Mouse (Mus musculus): ENCODE data around the gene Fastk.

Gene Fastk

DNA sequence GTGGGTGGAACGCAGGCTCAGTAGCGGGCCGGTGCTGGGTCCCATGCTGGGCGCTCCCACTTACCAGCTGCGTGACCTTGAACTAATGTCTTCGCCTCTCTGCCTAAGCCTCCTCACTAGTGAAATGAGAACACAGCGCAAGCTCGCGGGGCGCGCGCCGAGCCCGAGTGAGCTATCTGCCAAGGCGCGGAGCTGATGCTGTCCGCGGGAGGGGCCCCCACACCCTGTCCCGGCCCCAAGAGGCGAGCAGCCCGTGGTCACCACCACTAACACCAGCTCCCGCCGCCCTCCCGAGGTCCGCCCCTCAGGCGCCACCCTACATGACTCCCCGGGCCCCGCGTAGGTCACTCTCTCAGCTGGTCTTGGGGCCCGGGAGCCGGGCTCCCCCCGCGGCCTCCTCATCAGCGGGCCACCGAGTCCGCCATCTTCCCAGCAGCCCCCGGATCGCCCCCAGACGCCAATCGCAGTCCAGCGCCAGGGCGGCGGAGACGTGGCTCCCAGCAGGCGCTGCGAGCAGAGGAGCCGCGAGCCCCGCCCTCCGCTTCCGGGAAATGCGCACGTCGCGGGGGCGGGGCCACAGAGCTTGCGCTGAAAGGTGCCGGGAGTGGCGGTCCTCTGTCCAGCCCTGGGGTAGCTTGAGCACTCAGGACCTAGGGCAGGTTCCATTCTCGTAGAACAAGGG, at the start of gene Fastk:
Fastk (minus strand) TSS at position 542 of the 682 bp plus-strand sequence.
- DNase-seq (ENCODE audit: low read depth), result peak; percentile 96

DNA sequence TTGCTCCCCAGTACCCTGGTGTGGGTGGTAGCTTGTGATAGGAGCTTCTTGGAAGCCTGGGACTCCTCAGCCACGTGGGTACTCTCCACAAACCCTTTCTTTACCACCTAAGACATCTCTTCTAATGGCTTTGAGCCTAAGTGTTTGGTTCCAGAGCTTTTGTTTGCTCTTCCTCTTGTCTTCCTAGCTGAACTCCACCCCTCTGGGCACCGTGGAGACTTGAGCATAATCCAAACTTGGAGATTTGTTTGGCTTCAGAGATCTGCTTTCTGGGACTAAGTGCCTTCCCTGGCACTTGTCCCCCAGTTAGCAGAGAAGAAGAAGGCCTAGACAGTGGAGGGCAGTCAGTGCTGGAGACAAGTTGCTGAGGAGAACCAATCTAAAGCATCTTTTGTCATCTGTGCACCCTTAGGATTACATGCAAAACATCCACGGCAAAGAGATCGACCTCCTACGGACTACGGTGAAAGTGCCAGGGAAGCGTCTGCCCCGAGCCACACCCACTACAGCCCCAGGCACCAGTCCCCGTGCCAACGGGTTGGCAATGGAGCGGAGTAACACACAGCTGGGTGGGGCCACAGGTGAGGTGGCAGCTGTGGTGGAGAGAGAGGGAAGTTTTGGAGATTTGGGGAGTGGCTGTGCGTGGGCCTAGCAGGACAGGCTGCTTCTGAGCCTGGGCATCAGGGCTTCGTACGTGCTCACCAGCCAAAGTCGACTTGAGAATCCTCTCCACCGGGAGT, 47.6 kb upstream of the Fastk start:
- no peak for DNase-seq (ENCODE audit: low read depth)

- no peak for DNase-seq (ENCODE audit: low read depth)
Observed at GRCm38 (mm10) chr5:24490413-24490920, 45.4 kb upstream of the Fastk start.

DNA sequence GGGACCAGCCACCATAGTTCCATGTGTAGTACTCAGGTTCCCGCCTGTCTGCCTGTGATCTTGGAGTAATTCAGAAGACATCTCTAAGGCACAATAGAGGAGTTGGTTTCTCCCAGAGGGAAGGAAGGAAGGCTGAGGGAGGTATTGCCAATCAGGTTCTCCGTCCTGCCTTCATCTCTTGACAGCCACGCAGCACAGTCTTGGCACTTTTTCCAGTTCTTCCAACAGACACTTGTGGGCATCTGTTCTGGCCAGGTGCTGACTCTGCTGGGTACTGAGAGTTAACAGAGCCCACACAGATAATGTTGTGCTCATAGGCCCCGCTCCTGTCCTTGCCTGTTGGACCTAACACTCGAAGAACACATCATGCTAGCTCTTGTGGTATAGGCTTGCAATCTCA, 41.7 kb upstream of the Fastk start:
- DNase-seq (ENCODE audit: low read depth), result no peak

DNA sequence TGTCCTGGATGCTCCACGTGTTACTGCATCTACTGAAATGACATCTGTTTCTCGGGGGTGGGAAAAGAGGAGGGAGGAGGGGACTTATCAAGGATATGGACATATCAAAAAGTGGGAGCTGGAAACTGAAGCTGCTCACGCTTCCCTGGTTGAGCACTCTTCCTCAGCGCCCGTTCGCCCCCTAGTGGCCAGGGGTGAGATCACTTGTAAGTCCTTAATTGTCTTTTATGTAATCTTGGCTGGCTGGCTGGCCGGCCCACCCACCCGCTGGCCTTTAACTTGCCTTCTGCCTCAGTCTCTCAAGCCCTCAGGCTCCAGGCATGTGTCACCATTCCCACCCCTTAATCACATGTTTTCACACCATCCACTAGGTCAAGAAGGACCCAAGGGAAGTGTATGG, 41.0 kb upstream of the Fastk start:
- DNase-seq (ENCODE audit: low read depth), result peak; percentile 84

DNA sequence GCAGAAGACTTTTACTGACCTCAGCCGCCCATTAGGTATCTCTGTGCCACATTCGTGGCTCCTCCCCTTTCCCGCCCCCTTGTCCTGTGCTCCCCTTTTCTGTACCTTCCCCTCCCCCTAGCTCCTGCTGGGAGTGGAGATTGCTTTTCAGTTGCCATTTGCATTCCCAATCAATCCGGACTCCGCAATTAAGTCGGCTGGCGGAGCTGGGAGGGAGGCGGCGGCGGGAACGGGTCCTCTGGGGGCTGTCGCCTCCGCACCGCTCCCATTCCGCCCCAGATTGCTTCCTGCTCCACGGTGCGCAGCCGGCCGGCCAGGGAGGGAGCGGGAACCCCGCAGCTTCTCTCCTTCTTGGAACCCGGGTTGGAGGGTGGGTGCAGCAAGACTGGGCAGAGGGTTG, 39.9 kb upstream of the Fastk start:
- DNase-seq (ENCODE audit: low read depth), result no peak

DNA sequence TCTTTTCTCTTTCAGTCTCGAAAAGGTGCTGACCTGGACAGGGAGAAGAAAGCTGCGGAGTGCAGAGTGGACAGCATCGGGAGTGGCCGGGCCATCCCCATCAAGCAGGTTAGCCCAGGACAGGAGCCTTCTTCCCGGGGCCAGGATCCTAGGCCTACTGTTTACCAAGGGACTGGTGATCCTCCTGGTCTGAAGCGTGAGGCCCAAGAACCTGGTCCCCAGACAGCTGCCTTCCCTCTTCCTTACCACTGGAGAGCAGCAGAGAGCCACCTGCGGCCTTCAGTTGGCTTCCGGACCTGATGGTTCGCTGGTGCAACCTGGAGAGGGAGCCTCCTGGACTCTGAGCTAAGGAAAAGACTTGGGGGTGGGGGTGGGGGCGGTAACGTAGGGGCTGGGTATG, 38.2 kb upstream of the Fastk start:
- peak; percentile 78 for DNase-seq (ENCODE audit: low read depth)

- DNase-seq (ENCODE audit: low read depth), result no peak
Observed at GRCm38 (mm10) chr5:24482247-24483079, 37.4 kb upstream of the Fastk start.

DNA sequence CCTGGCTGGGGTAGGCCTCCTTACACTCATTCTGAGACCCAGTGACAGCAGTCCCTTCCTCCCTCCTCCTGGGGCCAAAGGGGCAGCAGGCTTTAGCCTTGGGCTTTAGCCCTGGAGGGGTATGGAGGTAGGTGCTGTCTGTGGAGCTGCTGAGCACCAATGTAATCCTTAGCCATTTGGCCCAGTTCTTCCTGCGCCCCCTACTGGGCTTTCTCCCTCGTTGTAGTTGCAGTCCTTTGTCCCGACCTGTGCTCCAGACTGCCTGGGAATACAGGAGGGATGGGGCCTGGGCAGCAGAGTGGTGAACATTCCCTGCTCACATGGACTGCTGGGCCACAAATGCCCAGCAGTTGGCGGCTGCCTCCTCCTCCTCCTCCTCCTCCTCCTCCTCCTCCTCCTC, 36.6 kb upstream of the Fastk start:
- peak; percentile 59 for DNase-seq (ENCODE audit: low read depth)

- DNase-seq (ENCODE audit: low read depth), result no peak
Observed at GRCm38 (mm10) chr5:24477909-24478308, 32.8 kb upstream of the Fastk start.

GRCm38 (mm10) chr5:24475476-24476241, 30.6 kb upstream of the Fastk start:
- DNase-seq (ENCODE audit: low read depth), result no peak

- peak; percentile 59 for DNase-seq (ENCODE audit: low read depth)
Observed at GRCm38 (mm10) chr5:24474723-24475261, 29.7 kb upstream of the Fastk start.

DNA sequence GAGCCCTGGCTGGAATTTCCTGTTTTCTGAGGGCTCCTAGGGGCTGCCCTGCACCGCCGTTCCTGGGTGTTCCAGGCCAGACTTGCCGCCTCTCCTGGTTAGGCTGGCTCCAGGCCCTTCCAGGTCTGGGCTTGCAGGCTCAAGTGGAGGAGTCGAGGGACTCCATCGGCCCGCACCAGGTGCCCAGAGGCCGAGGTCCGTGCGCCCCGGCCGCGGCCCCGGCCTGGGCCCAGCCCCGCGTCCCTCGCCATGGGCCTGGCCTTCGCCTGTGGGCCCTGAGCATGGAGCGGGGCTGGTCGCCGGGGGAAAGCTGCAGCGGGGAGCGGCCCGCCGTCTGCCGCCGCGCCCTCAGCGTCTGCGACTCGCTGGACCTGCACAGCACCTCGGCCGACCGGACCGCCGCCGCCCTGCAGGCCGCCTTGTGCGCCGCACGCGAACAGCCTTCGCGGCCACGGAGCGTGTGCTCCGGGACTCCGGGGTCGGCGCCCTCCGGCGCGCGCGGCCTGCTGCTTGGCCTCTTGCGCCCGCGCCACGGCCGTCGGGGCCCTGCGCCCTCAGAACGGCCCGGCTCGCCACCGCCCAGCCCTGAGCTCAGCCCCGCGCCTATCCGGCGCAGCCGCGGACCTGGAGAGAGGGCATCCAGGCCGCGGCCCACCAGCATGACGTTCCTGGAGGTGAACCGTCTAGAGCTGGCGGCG, 29.1 kb upstream of the Fastk start:
- DNase-seq (ENCODE audit: low read depth), result no peak

- DNase-seq (ENCODE audit: low read depth), result no peak
Observed at GRCm38 (mm10) chr5:24472884-24473619, 28.0 kb upstream of the Fastk start.

GRCm38 (mm10) chr5:24470600-24470999, 25.5 kb upstream of the Fastk start:
- peak; percentile 90 for DNase-seq (ENCODE audit: low read depth)

DNA sequence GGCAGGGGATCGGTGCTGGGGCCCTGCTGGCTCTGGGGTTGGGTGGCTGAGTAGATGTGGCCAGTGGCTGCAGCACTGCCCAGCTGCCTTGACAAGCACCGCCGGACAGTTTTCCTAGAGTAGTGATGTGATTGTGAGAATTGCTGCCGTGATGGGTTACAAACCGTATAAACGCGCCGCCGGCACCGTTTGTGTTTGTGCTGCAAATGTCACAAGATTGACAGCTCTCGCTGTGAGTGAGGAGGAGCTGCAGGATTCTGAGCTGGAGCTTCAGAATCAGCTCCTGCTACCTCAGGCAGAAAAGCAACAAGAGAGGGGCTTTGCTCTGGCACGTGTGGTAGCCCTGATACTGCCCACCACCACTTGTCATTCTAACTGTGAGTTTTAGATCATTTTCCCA, 21.7 kb upstream of the Fastk start:
- DNase-seq (ENCODE audit: low read depth), result no peak

DNA sequence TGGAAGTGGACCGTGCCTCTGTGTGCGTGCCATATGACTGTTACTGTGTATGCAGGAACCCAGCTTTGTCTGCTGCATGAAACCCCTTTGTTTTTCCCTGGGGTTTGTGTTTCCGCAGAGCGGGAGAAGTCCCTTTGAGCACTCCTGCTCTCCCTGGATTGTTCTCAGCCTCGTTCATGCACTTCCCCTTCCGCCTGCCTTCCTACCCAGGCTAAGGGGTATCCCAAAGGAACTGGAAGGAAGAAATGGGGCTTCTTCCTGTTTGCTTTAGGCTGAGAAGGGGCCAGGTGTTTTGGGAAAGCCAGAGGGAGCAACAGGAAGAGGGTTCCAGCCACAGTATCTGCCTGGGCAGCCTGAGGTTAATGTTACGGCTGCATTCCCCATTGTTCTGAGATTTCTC, 10.5 kb upstream of the Fastk start:
- DNase-seq (ENCODE audit: low read depth), result no peak

GRCm38 (mm10) chr5:24455076-24455475, 10.0 kb upstream of the Fastk start:
- no peak for DNase-seq (ENCODE audit: low read depth)

GRCm38 (mm10) chr5:24453985-24454303, 8.9 kb upstream of the Fastk start:
- no peak for DNase-seq (ENCODE audit: low read depth)

DNA sequence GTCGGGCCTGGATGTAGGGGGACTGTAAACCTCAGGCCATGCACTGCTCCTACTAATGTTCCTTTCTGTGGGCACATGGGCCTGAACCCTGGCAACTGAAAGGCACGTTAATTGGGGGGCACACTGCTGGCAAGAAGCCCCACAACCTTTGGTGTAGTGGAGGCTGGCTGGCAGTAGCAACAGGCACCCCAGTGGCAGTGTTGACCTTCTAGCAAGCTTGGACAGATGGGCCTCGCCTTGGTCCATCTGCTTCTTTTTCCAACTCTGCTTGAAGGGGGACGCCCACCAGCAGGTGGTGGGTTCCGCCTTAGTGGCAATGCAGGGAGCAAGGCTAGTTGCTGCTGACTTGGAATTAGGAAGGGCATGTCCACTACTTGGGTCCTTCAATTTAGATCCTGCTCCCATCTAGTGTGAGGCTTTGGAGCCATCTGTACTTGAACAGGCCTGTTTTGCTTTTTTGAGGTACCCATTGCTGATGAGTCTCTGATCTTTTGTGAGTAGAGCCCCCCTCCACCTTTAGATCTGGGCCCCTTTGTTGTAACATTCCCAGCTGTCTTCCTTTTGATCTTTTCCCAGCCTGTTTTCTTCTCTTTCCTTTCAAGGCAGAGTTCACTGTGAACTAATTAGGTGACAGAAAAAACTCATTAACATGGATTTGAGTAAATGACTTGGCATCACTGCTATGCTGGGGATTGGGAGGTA, 8.3 kb upstream of the Fastk start:
- DNase-seq (ENCODE audit: low read depth), result no peak

Measured in induced T-regulatory cell, adult 2 months (primary cell).